Mouse (Mus musculus) frontal cortex, adult (tissue): Measurements from ENCODE around the gene Cldn14.
A peak's percentile ranks its signal among the peaks of the same experiment; 100 is the strongest.
"Not testable (repeated sequence)": the region's sequence is repeated elsewhere in the genome, so short reads cannot be mapped to it uniquely, and the experiment has no call there.

Experiments
- ATAC-seq: cut with Nextera tagmentation; 2 replicates; pipeline ENCODE4 v1.9.2; 2017; ENCODE audit warnings: mild to moderate bottlenecking, moderate library complexity, mixed read lengths; ENCODE audit not compliant: low TSS enrichment

Cldn14 gene

DNA sequence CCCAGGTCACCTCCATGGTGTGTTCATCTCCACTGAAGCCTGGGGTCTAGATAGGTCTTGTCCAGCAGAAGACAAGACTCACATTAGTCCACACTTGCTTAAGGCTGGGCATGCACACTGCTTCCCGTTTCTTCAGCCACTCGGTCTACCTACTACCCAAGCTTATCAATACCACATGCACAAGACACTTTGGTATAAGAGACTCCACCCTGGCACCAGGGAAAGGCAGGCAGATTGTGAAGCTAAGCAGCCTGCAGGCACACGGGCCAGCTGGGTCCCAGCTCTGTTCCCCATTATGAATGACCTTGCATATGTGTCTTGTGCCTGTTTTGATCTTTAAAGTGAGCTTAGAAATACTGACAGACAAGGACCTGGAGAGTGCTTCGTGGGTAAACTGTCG is 719 bp upstream of the Cldn14 start:
- ATAC-seq = no peak

- ATAC-seq = no peak
Measured at GRCm38 (mm10) chr16:94006706-94007665, 1.7 kb downstream of the Cldn14 start.

- ATAC-seq = no peak
Measured at GRCm38 (mm10) chr16:94003478-94003877, 5.2 kb downstream of the Cldn14 start.

- ATAC-seq = no peak
Measured at GRCm38 (mm10) chr16:94001366-94001765, 7.3 kb downstream of the Cldn14 start.

GRCm38 (mm10) chr16:93998895-93999294 is 9.7 kb downstream of the Cldn14 start:
- ATAC-seq = no peak

DNA sequence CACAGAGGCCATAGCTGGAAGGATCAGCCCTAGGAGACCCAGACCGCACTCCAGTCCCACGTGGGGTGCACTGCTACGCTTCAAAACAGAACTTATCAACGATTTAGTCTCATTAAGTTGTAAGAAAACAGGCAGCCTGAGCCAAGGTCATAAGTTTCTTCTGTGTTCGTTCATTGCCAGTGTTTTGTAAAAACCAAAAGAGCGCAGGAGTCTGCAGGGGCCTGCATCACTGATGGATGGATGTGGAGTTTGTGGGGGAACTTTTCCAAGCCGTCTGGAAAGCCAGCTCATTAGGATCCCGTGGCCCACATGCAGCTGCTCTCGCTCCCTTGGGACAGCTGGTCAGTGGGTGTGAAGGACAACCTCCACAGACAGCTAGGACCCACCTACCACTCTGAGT is 25.1 kb downstream of the Cldn14 start:
- ATAC-seq = peak; percentile 65; the same call in 1 of the 2 replicates

DNA sequence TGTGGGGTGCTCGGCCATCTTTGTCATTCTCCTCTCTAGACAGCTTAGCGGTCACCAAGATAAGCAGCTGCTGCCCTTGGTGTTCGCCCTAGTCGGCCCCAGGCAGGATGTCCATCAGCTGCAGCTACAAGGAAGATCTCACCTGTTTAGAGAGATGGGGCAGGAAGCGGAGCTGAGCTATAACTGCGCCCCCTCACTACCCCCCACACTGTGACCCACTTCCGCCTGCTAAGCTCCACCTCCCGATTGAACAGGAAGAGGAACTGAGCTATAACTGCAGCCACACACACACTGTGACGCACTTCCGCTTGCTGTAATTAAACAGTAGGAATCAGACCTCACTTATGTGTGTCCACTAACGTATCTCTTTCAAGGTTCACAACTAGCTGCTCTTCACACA is 26.3 kb downstream of the Cldn14 start:
- no peak for ATAC-seq

DNA sequence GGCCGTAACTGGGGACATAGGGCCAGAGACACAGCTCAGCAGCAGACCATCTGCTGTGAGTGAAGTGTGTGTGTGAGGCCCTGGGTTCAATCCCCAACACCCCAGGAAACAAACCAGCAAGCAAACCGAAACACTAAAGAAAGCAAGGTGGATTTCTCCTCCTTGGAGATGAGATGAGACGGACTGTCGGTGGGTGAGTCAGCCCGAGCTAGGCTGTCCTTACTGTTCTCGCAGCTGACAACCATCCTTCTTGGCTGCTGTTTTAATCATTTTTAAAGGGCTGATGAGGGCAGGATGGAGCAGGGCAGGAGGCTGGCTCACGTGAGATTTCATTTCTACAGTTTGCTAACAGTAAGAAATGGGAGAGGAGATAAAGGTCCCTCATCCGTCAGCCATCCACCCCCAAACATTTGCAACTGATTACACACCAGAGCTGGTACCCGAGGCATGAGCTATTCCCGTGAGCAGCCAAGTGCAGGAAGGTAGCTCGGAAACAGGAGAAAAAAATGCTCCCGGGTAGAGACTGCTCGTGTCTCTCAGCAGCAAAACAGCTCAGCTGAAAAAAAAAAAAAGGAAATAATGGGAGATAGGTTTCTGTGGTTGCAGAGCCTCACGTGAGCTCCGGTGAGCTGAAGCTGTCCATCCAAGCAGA is 27.3 kb downstream of the Cldn14 start:
- peak; percentile 71 for ATAC-seq

DNA sequence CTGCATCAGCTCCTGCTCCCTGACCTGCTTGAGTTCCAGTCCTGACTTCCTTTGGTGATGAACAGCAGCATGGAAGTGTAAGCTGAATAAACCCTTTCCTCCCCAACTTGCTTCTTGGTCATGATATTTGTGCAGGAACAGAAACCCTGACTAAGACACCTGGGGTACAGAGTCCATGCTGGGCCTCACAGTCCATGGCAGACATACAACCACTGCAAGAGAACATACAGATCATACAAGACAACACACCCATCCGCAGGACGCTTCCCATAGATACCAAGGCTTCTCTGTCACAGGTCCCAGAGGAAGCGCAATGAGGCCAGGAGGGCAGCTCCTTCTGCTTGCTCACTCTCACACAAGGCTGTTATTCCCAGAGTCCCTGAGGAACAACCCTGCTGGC is 28.3 kb downstream of the Cldn14 start:
- not testable (repeated sequence) for ATAC-seq

DNA sequence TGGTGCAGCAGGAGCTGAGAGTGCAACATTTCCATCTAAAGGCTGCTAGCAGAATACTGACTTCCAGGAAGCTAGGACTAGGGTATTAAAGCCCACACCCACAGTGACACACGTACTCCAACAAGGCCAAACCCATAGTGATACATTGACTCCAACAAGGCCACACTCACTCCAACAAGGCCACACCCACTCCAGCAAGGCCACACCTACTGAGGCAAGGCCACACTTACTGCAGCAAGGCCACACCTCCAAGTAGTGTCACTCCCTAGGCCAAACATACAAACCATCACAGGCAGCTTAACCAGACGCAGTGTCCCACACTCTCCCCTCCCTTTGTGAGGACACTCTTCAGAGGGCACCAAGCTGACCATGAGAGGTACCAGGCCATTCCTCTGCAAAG is 29.3 kb downstream of the Cldn14 start:
- ATAC-seq = no peak

GRCm38 (mm10) chr16:93977587-93977986 is 31.1 kb downstream of the Cldn14 start:
- ATAC-seq = no peak

DNA sequence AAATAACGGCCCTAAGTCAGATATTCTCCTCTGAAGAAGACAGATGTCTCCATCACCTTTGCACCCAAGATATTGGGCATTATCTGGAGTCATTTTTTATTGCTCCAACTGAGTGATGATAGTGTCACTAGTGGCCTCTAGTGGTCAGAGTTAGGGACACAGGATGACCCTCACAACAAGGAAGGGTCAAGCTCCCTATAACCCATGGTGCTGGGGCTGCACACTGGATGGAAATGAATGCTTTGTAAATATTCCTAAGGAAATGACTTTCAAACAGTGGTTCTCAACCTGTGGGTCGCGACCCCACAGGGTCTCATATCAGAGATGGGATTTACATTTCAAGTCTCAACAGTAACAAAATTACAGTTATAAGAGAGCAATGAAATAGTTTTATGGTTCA is 31.7 kb downstream of the Cldn14 start:
- ATAC-seq = no peak

- ATAC-seq = no peak
Measured at GRCm38 (mm10) chr16:93975430-93975829, 33.2 kb downstream of the Cldn14 start.

DNA sequence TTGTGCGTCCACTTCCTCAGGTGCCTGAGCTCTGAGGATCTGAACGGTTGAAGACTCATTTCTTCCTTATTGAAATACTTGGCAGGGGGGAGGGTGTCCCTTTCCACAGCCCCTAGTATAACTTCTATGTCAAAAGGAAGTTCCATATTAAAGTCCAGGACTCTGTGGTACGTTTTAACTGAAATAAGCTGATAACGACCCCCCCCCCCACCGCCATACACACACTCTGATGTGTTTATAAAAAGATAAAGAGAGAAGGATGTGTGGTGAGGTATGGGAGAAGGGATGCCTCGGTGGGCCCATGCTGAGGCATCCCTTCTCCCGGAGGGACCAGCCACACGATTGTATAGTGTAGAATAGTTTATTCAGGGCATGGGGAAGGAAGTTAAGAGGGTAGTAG is 34.4 kb downstream of the Cldn14 start:
- ATAC-seq = no peak

DNA sequence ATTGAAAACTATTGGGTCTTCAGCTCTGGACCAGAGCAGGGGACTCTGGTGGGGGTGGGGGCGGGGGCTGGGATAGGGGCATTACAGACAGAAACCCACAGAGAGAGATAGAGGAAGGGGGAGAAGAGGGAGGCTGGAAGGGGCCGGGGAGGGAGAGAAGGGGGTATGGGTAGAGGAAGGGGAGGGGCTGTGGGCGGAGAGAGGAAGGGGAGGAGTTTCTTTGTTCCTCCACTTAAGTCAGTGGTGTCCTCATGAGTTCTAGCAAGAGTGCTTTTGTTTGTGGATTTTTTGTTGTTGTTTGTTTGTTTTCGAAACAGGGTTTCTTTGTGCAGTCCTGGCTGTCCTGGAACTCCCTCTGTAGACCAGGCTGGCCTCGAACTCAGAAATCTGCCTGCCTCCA is 35.1 kb downstream of the Cldn14 start:
- no peak for ATAC-seq

DNA sequence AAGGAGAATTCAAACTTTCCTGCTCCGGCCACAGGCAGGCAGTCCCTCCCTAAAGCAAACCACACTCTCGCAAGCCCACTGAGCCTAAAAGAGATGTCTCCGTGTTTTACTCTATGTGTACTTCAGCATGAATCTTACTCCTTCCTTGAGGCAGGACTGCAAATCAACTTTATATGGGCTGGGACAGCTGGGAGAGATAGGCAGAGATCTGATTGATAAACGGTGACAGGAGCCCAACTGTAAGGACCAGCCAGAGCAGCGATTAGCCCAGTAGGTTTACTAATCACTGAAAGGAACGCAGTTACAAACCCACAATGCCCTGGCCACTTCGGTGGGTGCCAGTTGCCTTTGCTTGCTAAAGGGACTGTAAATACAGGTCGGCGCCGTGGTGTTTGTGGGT is 35.5 kb downstream of the Cldn14 start:
- ATAC-seq = no peak

- ATAC-seq = no peak
Measured at GRCm38 (mm10) chr16:93971046-93971445, 37.6 kb downstream of the Cldn14 start.

DNA sequence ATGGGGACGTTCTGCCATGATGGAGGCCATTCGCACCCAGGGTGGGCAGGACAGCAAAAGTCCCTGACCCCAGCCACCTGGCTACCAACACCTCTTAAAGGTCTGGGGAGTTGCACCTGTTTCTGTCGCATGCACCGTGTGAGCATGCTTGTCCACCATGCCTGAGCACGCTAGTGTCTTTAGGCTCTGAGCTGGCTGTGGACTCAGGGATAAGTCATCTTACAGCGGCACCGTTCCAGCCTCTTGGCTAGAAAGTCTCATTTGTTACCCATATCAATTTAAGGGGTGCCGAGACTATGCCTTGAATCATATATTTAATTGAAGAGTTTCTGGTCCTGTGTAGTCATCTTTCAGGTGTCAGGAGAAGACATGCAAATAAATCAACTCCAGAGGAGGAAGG is 40.7 kb downstream of the Cldn14 start:
- ATAC-seq = no peak

DNA sequence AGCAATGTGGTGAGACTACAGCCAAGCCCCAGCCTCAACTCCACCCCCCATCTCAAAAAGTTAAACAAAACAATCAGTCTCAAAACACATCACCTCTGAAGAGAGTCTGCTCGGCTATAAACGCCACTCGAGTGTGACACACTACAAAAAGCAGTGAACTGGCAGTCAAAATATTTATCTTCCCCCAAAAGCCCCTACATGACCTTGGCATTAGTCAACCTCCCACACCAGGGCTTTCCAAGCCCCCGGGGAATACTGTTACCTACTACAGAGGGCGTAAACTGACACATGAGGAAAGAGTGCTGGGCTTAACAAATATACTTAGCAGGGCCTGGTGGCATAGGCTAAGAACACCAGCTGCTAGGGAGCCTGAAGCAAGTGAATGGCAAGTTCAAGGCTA is 46.4 kb downstream of the Cldn14 start:
- ATAC-seq = no peak

- ATAC-seq = no peak
Measured at GRCm38 (mm10) chr16:93961099-93961646, 47.5 kb downstream of the Cldn14 start.

DNA sequence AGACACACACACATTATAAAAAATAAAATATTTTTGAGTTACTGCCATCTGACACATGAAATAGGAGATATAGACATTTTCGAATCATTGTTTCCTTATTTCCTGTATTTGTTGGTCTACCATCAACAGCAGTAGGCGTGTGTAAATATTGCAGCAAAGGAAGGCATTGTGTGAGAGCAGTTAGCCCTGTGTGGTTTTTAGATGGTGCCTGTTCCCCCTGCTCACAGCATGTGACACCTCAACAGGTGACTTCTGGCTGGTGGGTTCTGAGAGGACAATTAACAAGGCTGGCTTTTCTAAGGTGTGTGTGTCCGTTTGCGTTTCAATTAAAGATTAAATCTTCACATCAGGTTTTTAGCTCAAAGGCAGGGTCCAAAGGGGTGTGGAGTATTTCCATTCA is 48.1 kb downstream of the Cldn14 start:
- no peak for ATAC-seq

- ATAC-seq = no peak
Measured at GRCm38 (mm10) chr16:93957402-93957801, 51.2 kb downstream of the Cldn14 start.

DNA sequence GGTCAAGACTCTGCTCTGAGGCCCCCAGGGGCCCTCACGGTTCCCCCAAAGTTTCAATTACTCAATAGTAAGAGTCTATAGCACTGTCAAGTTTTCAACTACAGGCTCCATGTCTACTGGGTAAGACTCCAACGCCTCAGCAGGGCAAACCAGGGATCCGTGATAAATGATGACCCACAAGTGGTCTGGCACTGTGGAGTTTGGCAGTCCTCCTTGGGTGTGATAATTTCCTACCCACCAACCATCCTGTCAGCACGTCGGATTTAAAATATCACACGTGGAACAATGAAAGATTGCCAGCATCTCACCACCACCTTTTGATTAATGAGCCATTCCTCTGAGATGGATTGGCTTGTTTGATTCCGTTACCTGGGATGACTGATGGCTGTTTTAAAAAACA is 51.7 kb downstream of the Cldn14 start:
- ATAC-seq = no peak
